Mouse (Mus musculus): ENCODE data around the gene Tjp1. TPM values are rescaled to one million over a fixed set of nuclear protein-coding genes. Genes with fewer than 3 reads are reported as not detected.

The Tjp1 gene
- polyA plus RNA-seq, 1 experiment from 2014 or later = 2.6 TPM

DNA sequence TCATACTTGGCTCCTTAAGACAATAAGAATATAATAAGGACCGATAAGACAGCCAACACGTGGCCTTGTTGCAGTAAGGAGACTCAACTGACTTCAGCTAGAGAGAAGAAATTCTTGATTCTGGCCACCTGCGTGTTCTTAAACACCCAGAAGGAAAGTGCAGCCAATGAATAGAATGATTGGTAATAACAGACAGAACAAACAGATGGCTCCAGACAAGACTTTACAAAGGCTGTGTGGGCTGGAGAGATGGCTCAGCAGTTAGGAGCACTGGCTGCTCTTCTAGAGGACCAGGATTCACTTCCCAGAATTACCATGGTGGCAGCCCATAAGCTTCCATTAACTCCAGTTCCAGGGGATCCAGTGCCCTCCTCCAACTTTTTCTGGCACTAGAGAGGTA lies 90.7 kb downstream of the Tjp1 start:
- no peak for DNase-seq (ENCODE audit: low spot score)

DNA sequence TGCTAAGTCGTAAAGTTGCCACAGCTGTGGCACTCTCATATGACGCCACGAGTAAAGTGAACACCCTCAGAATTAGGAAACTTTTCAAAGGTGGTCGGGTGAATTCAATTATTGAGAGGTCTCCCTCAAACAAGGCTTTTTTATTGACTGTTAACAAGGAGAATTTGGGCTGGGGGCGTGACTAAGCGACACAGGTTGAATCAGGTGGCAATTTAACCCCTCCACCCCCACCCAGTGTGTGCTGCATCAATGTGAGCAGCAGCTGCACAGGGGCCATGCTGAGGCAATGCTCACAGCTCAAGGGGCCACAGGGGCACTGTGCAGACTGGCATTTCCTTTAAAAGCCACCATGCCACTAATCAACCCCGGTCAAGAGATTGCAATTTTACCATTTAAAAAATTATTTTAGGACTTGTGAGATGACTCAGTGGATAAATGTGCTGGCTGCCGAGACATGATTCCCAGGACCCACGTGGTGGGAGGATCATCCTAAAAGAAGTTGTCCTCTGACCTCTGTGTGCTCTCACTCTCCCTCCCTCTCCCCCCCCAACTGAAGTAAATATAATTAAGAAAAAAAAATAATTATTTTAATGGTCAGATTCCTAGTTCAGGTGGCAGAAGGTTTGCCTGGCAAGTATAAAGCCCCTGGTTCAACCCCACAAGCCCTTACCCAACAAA lies 96.4 kb downstream of the Tjp1 start:
- DNase-seq (ENCODE audit: low spot score) = no peak

DNA sequence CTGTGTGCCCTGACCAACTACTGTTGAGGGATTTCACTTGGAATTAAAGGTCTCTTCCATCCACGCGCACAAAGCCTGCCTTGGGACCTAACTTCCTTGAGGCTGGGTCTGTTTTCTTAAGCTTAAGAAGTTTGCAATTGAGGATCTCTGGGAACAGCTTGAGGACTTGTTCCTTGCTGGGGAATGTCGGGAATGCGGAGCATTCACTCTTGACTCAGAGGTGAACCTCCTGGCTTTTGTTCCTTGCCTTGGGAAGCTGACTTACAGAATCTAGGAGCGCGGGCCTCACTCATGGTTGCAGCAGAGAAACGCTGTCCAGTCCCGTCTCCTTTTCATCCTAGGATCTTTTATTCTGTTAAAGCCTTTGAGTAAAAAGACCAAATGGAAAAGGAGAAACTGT lies 97.2 kb downstream of the Tjp1 start:
- DNase-seq (ENCODE audit: low spot score) = no peak

DNA sequence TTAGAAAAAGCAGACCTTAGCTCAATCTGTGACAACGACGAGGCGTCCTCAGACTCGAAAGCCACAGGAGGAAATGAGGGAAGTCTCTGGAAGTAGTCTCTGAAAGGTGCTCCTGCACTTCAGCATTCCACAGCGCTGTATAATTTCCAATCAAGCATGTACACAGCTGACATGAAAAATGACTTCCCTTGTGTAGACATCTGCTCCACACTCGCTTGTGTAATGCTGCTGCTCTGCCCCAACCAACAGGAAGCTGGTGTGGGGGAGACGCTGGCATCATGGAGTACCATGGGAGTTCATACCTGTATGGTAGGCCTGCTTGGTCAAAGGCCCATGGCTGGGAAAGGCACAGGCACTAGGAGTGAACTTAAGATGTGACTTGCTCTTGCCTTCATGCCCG lies 103.1 kb downstream of the Tjp1 start:
- DNase-seq (ENCODE audit: low spot score) = no peak

DNA sequence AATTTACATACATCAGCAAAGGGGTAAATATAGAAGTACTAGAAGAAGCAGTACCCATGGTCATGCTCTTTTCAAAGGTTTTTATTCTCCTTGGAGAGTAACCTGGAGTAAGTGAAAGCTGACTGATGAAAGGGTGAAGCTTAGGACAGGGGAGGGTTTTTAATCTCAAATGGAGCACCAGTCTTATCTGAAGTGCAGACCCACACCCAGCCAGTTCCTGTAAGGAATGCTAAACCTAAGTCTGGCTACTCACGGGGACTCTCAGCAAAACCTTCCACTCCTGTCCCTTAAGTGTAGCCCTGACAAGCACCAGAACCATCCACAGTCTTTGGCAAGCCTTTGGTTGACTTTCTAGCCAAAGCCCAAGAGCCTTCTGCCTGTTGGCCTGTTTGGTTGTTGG lies 105.1 kb downstream of the Tjp1 start:
- DNase-seq (ENCODE audit: low spot score) = no peak

DNA sequence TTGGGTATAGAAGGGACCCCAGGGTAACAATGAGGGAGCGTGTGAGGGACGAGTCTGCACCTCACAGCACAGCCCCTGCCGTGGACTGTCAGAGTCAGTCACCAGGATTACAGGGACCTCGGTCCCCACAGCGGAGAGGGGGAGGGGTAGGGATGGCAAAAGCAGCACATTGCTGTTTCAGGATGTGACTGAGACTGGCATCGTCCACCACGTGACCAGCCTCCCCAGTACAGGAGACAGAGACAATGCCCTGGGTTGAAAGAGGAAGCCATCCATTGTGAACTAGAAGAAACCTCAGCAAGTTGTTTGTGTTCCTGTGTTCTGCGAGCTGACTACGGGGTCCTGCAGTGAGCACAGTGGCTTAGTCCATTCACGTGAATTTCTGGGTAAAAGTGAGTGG lies 106.1 kb downstream of the Tjp1 start:
- no peak for DNase-seq (ENCODE audit: low spot score)

DNA sequence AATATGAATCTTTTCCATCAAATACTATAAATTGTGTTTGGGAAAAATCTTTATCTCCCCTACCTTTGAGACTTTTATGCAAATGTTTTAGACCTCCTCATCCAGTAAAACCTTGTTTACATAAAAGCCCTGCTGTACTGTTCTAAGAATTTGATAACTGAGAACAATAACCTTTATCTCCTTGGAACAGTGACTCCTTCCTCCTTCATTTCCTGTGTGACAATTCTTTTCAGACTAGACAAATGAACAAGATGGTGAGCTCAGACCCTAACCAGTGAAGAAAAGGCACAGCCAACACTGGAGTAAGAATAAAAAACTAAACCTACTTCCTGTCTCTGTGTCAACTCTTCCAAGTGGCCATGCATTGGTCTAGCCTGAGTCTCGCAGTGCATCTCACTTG lies 107.7 kb downstream of the Tjp1 start:
- no peak for DNase-seq (ENCODE audit: low spot score)

DNA sequence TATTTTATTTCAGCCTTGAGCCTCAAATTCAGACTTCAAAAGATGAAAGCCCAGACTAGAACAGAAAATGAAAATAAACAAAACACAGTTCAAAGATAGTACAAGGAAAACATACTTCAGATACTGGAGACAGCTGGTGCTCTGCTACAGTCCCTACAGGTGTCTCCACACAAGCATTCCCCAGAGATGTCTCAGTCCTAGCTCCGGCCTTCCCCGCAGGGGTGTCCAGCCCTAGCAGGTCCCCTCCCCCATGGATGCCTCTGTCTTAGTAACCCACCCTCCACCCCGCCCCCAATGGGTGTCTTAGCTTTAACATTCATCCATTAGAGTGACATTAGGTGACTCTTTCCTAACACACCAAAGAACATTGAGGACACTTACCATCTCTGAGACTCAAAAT lies 108.6 kb downstream of the Tjp1 start:
- no peak for DNase-seq (ENCODE audit: low spot score)

DNA sequence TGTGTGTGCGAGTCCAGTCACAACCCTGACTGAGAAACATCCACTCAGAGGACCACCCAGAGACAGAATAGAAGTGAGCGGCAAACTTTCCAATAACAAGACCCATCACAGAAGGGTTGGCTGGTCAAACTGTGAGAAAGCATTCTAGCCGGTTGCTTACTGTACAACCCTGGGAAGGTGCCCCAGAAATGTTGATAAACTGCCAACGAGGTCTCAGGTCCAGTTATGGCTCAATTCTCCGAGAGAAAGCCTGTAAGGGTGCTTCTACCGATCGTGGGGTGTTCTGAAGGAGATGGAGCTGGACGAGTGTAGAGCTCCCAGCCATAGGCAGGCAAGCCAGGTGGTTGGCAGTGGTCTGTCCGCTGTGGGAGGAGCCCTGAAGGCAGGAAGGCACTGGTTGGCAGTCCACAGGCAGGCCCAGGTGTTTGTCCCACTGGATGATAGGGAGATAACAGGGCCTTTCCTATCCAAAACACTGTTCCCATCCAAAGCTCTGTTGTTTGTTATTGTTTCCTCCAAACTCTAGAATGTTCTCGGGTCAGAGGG lies 109.1 kb downstream of the Tjp1 start:
- DNase-seq (ENCODE audit: low spot score) = no peak

DNA sequence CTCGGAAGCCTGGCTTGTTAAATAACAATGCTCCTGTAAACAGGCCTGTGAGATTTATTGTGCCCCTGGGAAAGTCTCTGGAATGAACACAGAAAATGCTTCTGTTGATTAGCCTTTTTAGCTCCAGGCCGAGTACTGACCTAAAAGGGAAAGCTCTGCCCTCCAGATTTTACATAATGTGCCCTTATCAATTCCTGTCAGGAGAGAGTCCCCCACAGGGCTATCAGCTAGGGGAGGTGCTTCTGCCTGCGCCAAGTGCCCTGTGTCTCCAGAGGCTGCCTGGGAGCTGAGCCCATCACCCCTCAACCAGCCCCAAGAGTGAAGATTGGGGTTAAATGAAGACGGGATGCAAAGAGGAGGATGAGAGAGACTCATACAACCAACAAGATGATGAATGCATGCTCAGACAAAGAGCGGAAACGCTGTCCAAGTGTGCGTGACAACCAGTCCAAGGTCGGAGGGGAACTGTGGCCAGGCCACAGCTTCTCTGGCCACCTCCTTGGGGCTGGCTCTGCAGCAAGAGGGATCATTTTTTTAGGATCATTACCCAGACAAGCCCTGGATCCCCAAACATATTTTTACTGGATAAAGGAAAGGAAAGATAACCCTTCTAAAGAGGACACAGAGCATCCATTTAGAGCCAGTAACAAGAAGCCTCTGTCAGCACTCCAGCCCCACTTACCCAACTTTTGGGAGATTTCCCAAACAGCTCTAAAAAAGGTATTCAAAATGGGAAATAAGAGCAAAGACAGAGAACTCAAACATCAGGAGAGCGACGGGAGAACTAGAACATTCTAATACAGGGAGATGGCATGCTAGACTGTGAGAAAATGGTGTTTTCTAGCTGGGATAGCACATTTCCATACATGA lies 110.1 kb downstream of the Tjp1 start:
- no peak for DNase-seq (ENCODE audit: low spot score)

DNA sequence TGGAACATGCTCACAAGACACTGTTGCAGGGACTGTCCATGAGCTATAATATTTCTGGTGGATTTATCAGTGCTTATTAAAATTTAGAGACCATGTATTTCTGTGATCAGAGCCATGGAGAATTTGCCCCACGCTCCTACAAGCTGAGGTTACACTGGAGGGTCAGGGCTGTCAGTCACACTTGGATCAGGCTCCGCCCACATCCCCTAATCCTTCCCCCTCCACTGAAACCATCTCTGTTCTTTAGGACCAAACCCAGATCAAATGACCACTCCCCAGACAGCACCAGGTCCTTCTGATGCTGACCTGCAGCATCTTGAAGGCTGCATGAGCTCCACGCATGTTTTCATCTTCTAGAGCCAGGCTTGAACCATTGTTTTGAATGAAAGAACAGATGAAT lies 111.1 kb downstream of the Tjp1 start:
- DNase-seq (ENCODE audit: low spot score) = no peak

DNA sequence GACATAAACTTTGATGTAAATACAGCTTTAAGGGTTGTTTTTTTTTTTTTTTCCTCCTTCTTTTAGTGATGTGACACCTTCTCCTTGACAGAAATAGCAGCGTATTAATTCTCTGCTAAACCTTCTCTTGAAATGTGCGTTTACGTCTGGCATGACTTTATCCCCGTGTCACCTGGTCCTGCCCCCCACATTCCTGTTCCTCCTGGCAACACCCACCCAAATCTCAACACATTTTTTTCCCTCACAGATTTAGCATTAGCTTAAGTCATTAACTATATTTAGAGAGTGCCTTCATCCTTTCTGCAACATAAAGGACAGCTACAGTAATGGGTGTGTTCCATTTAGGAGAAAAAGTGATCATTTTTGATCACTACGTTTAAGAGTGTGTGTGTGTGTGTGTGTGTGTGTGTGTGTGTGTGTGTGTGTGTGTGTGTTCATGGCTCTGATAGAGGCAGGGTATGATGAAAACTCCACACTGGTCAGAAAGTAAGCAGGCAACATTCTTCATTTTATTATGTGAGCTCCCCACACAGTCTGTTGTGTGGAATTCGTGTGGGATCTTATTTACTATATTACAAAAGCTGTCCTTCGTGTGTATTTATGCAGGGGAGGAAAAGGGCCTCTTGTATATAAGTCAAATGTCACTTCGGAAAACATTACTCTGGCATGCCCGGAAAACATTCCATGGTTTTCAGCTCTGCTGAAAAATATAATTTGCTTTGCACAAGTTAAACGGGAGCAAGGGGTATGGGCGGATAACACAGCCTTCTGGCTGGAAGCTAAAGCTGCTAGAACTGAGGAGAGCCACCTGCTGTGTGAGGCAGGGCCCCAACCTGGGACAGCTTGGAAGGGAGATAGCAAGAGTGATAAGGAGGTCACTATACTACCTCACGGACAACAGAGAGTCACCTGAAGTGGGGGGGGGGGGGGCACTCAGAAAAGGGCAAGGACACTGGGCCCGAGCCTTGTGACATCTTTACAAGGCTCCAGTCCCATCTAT lies 113.3 kb downstream of the Tjp1 start:
- DNase-seq (ENCODE audit: low spot score) = no peak

DNA sequence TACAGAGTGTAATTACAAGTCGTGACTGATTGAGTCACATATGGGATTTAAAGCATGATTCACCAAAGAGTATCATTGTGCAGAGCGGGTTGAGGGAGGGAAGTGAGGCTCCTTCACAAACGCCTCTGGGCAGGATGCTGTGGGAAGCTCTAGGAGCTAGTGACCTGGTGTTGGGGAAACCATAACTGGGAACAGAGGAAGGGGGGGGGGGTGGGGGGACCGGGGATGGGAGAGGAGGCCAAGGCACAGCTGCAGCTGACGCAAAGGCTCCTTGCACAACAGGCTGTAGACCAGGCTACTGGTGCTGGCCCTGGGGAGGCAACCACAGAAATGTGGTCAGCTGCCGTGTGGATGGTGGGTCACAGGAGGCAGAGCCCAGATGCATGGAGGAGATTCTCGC lies 116.9 kb downstream of the Tjp1 start:
- no peak for DNase-seq (ENCODE audit: low spot score)

DNA sequence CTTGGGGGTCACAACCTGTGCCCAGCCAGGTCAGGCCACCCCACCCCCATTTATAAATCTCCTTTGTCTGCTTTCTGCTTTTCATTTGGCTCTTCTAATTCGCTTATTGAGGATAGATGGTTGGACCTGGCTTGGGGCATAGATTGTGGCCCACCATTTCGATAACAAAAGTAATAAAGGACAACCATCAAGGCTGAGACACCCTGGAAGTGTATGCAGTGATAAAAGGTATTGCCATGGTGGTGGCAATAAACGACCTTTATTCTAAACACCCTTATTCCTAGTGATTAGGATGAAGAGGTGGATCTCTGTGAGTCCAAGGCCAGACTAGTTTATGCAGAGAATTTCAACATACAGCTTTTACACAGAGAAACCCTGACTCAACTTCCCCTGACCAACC lies 121.2 kb downstream of the Tjp1 start:
- DNase-seq (ENCODE audit: low spot score) = no peak

DNA sequence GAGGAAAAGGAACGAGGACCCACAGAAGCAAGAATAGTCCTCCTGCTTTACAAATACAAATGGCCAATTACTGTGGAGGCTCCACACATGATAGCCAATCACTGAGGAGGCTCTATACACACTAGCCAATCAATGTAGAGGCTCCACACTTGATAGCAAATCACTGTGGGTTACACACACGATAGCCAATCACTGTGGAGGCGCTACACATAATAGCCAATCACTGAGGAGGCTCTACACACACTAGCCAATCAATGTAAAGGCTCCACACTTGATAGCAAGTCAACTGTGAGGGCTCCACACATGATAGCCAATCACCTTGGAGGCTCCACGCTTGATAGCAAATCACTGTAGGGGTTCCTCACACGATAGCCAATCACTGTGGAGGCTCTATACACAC lies 125.1 kb downstream of the Tjp1 start:
- no peak for DNase-seq (ENCODE audit: low spot score)

DNA sequence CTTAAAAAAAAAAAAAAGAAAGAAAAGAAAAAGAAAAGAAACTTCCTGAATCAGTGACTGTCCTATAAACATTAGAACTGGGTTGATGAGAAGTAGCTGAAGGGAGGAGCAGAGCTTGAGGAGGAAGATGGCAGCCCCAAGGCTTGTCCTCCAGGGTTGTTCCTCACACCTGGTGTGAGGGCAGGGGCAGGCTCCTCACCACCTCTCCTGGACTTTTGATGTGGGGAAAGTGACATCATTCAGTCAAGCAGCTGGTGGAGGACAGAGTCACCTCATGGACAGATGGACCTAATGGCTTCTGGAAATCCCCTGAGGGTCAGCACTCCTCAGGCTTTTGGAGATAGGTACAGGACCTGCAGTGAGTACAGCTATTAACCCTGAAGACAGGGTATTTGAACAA lies 126.0 kb downstream of the Tjp1 start:
- no peak for DNase-seq (ENCODE audit: low spot score)

DNA sequence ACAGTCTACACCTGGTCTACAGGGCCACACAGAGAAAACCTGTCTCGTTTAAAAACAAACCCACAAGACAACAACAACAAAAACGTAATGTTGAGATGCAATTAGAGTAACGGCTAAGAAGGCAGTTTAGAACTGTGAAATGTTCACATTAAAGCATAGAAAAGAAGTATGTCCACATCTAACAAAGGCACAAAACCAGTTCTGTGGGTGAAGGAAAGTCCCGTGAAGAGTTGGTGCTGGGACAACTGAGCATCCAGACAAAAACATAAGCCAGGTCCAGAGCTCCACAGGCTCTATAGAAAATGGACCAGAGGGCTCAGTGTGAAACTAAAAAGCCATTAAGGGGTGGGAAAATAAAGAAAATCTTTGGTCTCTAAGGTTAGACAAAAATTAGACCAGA lies 131.7 kb downstream of the Tjp1 start:
- no peak for DNase-seq (ENCODE audit: low spot score)

DNA sequence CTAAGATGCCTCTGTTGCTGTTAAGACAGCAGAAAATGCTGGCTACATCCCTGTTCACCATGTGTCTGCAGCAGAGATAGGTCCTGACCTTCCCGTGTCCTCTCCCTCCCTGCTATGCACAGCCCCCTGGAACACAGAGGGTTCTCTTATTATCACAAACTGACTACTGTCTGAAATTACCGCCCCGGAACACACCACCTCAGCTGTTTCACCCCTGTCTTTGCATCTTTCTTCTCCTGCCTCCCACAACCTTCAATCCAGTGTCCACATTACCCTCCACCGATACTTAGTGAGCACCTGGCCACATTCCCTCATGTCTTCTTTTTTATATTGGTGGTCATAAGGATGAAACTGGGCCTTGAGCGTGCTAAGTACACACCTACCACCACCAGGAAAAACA lies 132.4 kb downstream of the Tjp1 start:
- no peak for DNase-seq (ENCODE audit: low spot score)

DNA sequence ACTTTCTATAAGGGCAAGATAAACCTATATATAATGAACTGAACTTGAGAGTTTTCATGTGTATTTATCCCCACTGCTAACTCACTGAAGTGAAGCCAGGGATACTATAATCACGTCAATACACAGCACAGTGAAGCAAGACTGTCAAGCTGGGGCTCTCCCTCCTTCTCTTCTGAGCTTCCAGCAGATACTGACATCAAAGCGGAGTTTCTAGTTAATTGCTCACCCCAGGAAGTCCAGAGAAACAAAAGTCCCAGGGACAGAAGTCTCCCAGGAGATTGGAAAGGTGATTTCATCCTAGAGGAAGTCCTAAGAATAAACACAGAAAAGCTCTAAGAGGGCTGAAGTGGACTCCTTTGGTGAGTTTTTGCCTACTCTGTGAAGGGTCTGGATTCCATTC lies 132.9 kb downstream of the Tjp1 start:
- DNase-seq (ENCODE audit: low spot score) = no peak

DNA sequence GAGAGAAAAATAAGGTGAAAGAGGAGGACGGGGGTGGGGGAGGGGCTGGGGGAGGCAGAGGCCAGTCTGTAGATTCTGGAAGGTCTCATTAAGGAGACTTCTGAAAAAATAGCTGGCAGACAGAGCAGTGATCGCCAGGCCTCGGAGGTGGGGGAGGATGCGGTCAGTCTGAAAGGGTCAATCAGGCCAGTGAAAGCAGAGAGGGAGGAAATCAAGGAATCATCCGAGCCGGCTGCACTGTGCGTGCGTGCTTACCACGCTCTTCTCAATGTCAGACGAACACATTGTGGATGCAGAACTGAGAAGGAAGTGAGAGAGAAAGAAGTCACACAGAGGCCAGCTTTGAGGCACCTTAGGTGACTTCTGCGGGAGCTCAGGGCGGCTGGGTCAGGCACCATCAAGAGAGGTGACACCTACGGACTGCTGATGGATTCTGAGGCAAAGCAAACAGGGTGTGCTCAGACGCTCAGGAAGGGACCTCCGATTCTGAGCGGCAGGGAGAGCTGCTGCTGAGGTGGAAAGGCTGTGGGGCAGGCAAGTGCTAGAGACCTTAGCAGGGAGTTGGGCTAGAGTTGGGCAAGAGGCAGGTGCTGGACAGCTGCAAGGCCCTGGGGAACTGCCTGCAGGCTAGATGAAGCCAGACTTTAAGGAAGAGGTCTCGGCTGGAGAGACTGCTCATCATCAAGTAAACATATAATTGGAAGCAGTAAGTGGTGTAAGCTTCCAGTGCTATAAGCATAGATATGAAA lies 133.7 kb downstream of the Tjp1 start:
- no peak for DNase-seq (ENCODE audit: low spot score)

DNA sequence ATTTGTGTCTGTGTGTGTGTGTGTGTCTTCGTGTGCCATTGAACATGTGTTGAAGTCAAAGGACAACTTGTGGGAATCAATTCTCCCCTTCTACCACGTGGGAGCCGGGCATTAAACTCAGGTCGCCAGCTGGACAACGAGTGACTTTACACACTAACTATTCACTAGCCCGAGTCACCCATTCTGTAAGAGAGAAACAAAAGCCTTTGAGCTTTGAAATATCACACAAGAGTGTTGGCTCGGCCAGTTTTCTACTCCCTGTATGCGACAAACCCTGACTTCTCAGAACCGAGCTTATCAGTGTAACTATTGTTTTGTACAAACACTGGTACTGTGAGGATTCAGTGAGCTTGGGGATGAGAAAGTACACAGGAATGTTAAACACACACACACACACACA lies 134.6 kb downstream of the Tjp1 start:
- DNase-seq (ENCODE audit: low spot score) = no peak
